Mouse (Mus musculus) embryo, embryonic 9.5 days (tissue): ENCODE measurements around the gene Gm49368.
A peak's percentile ranks its signal among the peaks of the same experiment; 100 is the strongest.
"Not testable (repeated sequence)": the region's sequence is repeated elsewhere in the genome, so short reads cannot be mapped to it uniquely, and the experiment has no call there.

Experiments
- DNase-seq: peaks from one replicate; pipeline ENCODE4 v3.0.0-alpha.2; 2017; ENCODE audit errors: extremely low spot score

Gm49368 gene

GRCm38 (mm10) chr7:128062456-128062855, at the start of gene Gm49368, which contains the start of gene Itgam:
TSS of gene Gm49368 (plus strand) at chr7:128062683.
TSS of gene Itgam (plus strand) at chr7:128062640.
- no peak for DNase-seq

- no peak for DNase-seq
Measured at GRCm38 (mm10) chr7:128013116-128013515, 49.4 kb upstream of the Gm49368 start.

GRCm38 (mm10) chr7:128016134-128016533, 46.3 kb upstream of the Gm49368 start:
- DNase-seq: not testable (repeated sequence)

GRCm38 (mm10) chr7:128016650-128017049, 45.8 kb upstream of the Gm49368 start:
- no peak for DNase-seq

- no peak for DNase-seq
Measured at GRCm38 (mm10) chr7:128018275-128018674, 44.2 kb upstream of the Gm49368 start.

GRCm38 (mm10) chr7:128019187-128019586, 43.3 kb upstream of the Gm49368 start:
- DNase-seq: no peak

- DNase-seq: no peak
Measured at GRCm38 (mm10) chr7:128022974-128023373, 39.5 kb upstream of the Gm49368 start.

GRCm38 (mm10) chr7:128023565-128023964, 38.9 kb upstream of the Gm49368 start:
- no peak for DNase-seq

- DNase-seq: no peak
Measured at GRCm38 (mm10) chr7:128024364-128024763, 38.1 kb upstream of the Gm49368 start.

GRCm38 (mm10) chr7:128024932-128025331, 37.6 kb upstream of the Gm49368 start:
- DNase-seq: no peak

- DNase-seq: no peak
Measured at GRCm38 (mm10) chr7:128025381-128025780, 37.1 kb upstream of the Gm49368 start.

GRCm38 (mm10) chr7:128031403-128031976, 31.0 kb upstream of the Gm49368 start:
- peak; percentile 31 for DNase-seq

GRCm38 (mm10) chr7:128032290-128032988, 30.0 kb upstream of the Gm49368 start:
- no peak for DNase-seq

- DNase-seq: no peak
Measured at GRCm38 (mm10) chr7:128032989-128033293, 29.5 kb upstream of the Gm49368 start.

- DNase-seq: no peak
Measured at GRCm38 (mm10) chr7:128033616-128034015, 28.9 kb upstream of the Gm49368 start.

- not testable (repeated sequence) for DNase-seq
Measured at GRCm38 (mm10) chr7:128042161-128042820, 20.2 kb upstream of the Gm49368 start.

- DNase-seq: no peak
Measured at GRCm38 (mm10) chr7:128044142-128044785, 18.2 kb upstream of the Gm49368 start.

- DNase-seq: no peak
Measured at GRCm38 (mm10) chr7:128045640-128046039, 16.8 kb upstream of the Gm49368 start.

- DNase-seq: no peak
Measured at GRCm38 (mm10) chr7:128048819-128049218, 13.7 kb upstream of the Gm49368 start.

- no peak for DNase-seq
Measured at GRCm38 (mm10) chr7:128049254-128049653, 13.2 kb upstream of the Gm49368 start.

- DNase-seq: no peak
Measured at GRCm38 (mm10) chr7:128050739-128051138, 11.7 kb upstream of the Gm49368 start.

GRCm38 (mm10) chr7:128053061-128053460, 9.4 kb upstream of the Gm49368 start:
- DNase-seq: no peak
